Mouse (Mus musculus): ENCODE results near the gene Sec16a. TPM values are rescaled to one million over a fixed set of nuclear protein-coding genes. Genes with fewer than 3 reads are reported as not detected.
A peak's percentile ranks its signal among the peaks of the same experiment; 100 is the strongest.

The Sec16a gene
- polyA plus RNA-seq (2015; fragmentation: Nextera tagmentation; extraction: Ambion mirVana), result 8.8 and 9.6 TPM in 2 replicates

- no peaks in the 10 kb centered on the region for H3K27me3 ChIP-seq
- no peaks in the 10 kb centered on the region for H3K9me3 ChIP-seq (replicated peaks)
- peak within 1 kb of the TSS; percentile 93 for H3K4me3 ChIP-seq (replicated peaks)
- WGBS (ENCODE audit: insufficient replicate concordance), result under 1% methylated on average over 61 of the region's 61 CpGs
- ATAC-seq (ENCODE audit: insufficient read depth), result peak; percentile 89
- H3K4me2 ChIP-seq, result peak within 1 kb of the TSS; percentile 99
- peak within 1 kb of the TSS; percentile 90 for H3K27ac ChIP-seq (replicated peaks)
- H3K4me1 ChIP-seq (replicated peaks), result peaks cover 47% of the 10 kb centered on the region
- peak within 1 kb of the TSS; percentile 90 for H3K9ac ChIP-seq
- H3K36me3 ChIP-seq (replicated peaks), result peaks cover 18% of the 10 kb centered on the region
Measured at GRCm38 (mm10) chr2:26444946-26445665, at the start of gene Sec16a. TSS of gene Sec16a (minus strand) at chr2:26445216.

- Histone ChIP-seq H3K4me3 (replicated peaks) (no peak overlapping the region), H3K27ac (replicated peaks) (no peak overlapping the region), H3K9me3 (replicated peaks) (no peaks in the 10 kb centered on the region), H3K4me1 (replicated peaks) (peaks cover 56% of the 10 kb centered on the region), H3K36me3 (replicated peaks) (no peaks in the 10 kb centered on the region), H3K27me3 (no peaks in the 10 kb centered on the region), H3K4me2 (no peak overlapping the region), H3K9ac (no peak overlapping the region)
- no peak for ATAC-seq (ENCODE audit: insufficient read depth)
- 29% methylated on average over 7 of the region's 7 CpGs for WGBS (ENCODE audit: insufficient replicate concordance)
Measured at GRCm38 (mm10) chr2:26494396-26494795, 49.4 kb upstream of the Sec16a start.

DNA sequence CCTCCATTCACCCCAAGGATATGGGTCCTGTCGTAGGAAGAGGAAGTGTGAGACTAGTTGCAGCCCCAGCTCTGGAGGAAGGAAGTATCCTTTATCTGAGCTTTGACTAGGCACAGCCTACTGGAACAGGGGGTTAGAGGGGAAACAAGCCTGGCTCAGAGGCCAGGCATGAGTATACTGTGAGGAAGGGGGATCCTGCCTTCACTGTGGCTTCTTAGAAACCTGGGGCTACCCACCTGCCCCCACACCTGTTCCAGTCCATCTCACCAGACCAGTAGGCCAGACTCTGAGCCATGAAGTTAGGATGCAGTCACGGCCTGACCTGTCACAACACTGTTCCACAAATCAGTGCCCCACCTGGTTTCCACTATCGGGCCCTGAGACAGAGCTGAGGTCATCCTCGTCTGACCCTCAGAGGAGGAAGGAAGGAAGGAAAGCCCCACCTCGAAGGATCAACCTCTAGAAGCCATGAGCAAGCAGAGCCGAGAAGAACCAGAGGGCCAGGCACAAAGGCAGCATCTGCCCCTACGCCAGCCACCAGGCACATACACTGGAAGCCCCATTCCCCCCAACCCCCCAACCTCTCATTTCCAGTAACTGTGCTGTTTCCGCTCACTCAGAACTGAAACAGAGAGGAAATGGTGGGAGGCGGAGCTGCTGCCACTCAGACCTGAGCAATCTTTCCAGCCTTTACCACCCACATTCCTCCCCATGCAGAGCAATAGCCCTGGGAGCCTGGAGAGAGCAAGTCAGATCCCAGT lies 48.2 kb upstream of the Sec16a start:
- H3K9ac ChIP-seq, result no peak overlapping the region
- H3K27ac ChIP-seq (replicated peaks), result peak overlapping the region; percentile 66
- no peaks in the 10 kb centered on the region for H3K36me3 ChIP-seq (replicated peaks)
- WGBS (ENCODE audit: insufficient replicate concordance), result 15% methylated on average over 9 of the region's 9 CpGs
- 0 out of 2 replicates have a peak, but pooled peaks have one; percentile 29 for ATAC-seq (ENCODE audit: insufficient read depth)
- H3K4me2 ChIP-seq, result peak overlapping the region; percentile 30
- H3K9me3 ChIP-seq (replicated peaks), result no peaks in the 10 kb centered on the region
- peaks cover 63% of the 10 kb centered on the region for H3K4me1 ChIP-seq (replicated peaks)
- no peaks in the 10 kb centered on the region for H3K27me3 ChIP-seq
- no peak overlapping the region for H3K4me3 ChIP-seq (replicated peaks)

DNA sequence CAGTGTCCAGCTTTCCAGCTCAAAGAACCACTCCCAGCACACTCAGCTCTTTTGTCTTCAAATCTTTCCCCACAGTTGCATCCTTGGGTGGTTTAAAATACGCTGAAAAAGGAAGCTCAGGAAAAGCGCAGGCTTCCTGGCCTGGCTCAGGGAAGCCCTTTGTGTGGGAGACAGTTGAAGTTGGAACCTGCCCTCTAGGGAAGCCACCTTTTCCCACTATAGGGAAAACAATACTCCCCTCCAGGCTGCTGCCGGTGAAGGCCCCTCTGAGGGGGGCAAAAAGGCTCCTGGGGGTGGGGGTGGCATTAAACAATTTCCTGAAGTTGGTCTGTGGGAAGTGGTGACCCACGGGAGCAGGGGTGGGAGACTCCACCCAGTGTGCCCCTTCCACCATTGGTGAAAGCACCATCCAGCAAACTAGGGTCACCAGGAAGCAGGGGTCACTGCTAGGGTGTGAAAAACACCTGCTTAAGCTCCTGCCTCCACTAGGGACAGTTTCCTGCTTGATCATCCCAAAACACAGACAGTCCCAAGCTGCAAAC lies 45.8 kb upstream of the Sec16a start:
- Histone ChIP-seq H3K27ac (replicated peaks) (no peak overlapping the region; the same call in 1 of the 2 replicates), H3K9ac (no peak overlapping the region), H3K36me3 (replicated peaks) (no peaks in the 10 kb centered on the region), H3K4me1 (replicated peaks) (peaks cover 75% of the 10 kb centered on the region), H3K4me2 (no peak overlapping the region), H3K4me3 (replicated peaks) (no peak overlapping the region), H3K9me3 (replicated peaks) (no peaks in the 10 kb centered on the region), H3K27me3 (no peaks in the 10 kb centered on the region)
- WGBS (ENCODE audit: insufficient replicate concordance), result 34% methylated on average over 4 of the region's 4 CpGs
- no peak for ATAC-seq (ENCODE audit: insufficient read depth)

DNA sequence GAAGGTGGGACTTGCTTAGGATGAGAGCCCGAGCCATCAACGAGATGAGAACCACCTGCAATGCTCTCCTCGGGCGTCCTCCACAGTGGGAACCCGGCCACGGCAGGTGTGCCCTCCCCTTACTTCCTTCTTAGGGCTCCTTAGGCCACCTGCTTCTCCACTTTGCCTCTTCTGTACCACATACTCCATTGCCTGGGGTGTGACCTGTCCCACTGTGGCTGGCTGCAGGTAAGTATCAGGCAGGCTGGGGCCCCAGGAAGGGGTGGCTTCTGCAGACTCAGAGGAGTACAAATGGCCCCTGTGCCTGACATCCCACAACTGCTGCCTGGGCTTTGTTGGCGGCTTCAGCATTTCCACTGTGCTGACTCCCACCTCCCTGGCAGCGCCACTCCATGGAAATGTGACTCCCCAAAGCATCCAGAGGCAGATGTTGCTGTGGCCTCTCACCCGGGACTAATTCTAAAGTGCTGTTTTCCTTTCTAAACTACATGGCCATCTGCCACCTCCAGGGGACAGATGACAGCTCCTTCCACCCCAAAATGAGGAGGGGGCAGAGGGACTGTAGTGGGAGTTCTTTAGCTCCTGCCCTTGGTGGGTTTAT lies 43.6 kb upstream of the Sec16a start:
- Histone ChIP-seq H3K36me3 (replicated peaks) (peaks cover 9% of the 10 kb centered on the region; the same call in 1 of the 2 replicates), H3K9ac (no peak overlapping the region), H3K27me3 (no peaks in the 10 kb centered on the region), H3K27ac (replicated peaks) (no peak overlapping the region), H3K9me3 (replicated peaks) (no peaks in the 10 kb centered on the region), H3K4me1 (replicated peaks) (peaks cover 81% of the 10 kb centered on the region), H3K4me2 (no peak overlapping the region), H3K4me3 (replicated peaks) (no peak overlapping the region)
- ATAC-seq (ENCODE audit: insufficient read depth), result no peak
- WGBS (ENCODE audit: insufficient replicate concordance), result 55% methylated on average over 9 of the region's 9 CpGs

- H3K4me1 ChIP-seq (replicated peaks), result peaks cover 81% of the 10 kb centered on the region
- H3K9me3 ChIP-seq (replicated peaks), result no peaks in the 10 kb centered on the region
- WGBS (ENCODE audit: insufficient replicate concordance), result 58% methylated on average over 18 of the region's 18 CpGs
- ATAC-seq (ENCODE audit: insufficient read depth), result no peak
- no peak overlapping the region for H3K27ac ChIP-seq (replicated peaks)
- H3K36me3 ChIP-seq (replicated peaks), result peaks cover 9% of the 10 kb centered on the region; the same call in 1 of the 2 replicates
- H3K4me3 ChIP-seq (replicated peaks), result no peak overlapping the region
- H3K9ac ChIP-seq, result no peak overlapping the region
- no peaks in the 10 kb centered on the region for H3K27me3 ChIP-seq
- no peak overlapping the region for H3K4me2 ChIP-seq
Measured at GRCm38 (mm10) chr2:26487322-26488021, 42.5 kb upstream of the Sec16a start.

GRCm38 (mm10) chr2:26486835-26487321 lies 41.9 kb upstream of the Sec16a start:
- no peak overlapping the region for H3K27ac ChIP-seq (replicated peaks)
- ATAC-seq (ENCODE audit: insufficient read depth), result no peak
- H3K9me3 ChIP-seq (replicated peaks), result no peaks in the 10 kb centered on the region
- no peak overlapping the region for H3K4me3 ChIP-seq (replicated peaks)
- peaks cover 9% of the 10 kb centered on the region; the same call in 1 of the 2 replicates for H3K36me3 ChIP-seq (replicated peaks)
- no peak overlapping the region for H3K4me2 ChIP-seq
- 60% methylated on average over 3 of the region's 3 CpGs for WGBS (ENCODE audit: insufficient replicate concordance)
- H3K9ac ChIP-seq, result no peak overlapping the region
- no peaks in the 10 kb centered on the region for H3K27me3 ChIP-seq
- H3K4me1 ChIP-seq (replicated peaks), result peaks cover 81% of the 10 kb centered on the region

GRCm38 (mm10) chr2:26486264-26486810 lies 41.3 kb upstream of the Sec16a start:
- WGBS (ENCODE audit: insufficient replicate concordance), result 37% methylated on average over 5 of the region's 5 CpGs
- Histone ChIP-seq H3K27ac (replicated peaks) (no peak overlapping the region), H3K9me3 (replicated peaks) (no peaks in the 10 kb centered on the region), H3K27me3 (no peaks in the 10 kb centered on the region), H3K4me2 (no peak overlapping the region), H3K9ac (no peak overlapping the region), H3K4me1 (replicated peaks) (peaks cover 85% of the 10 kb centered on the region), H3K4me3 (replicated peaks) (no peak overlapping the region), H3K36me3 (replicated peaks) (peaks cover 9% of the 10 kb centered on the region; the same call in 1 of the 2 replicates)
- ATAC-seq (ENCODE audit: insufficient read depth), result no peak

GRCm38 (mm10) chr2:26485710-26486109 lies 40.7 kb upstream of the Sec16a start:
- no peak overlapping the region for H3K9ac ChIP-seq
- H3K27ac ChIP-seq (replicated peaks), result no peak overlapping the region
- 52% methylated on average over 7 of the region's 7 CpGs for WGBS (ENCODE audit: insufficient replicate concordance)
- peaks cover 11% of the 10 kb centered on the region; the same call in 1 of the 2 replicates for H3K36me3 ChIP-seq (replicated peaks)
- H3K27me3 ChIP-seq, result no peaks in the 10 kb centered on the region
- H3K9me3 ChIP-seq (replicated peaks), result no peaks in the 10 kb centered on the region
- H3K4me3 ChIP-seq (replicated peaks), result no peak overlapping the region
- peaks cover 81% of the 10 kb centered on the region for H3K4me1 ChIP-seq (replicated peaks)
- no peak overlapping the region for H3K4me2 ChIP-seq
- ATAC-seq (ENCODE audit: insufficient read depth), result no peak

DNA sequence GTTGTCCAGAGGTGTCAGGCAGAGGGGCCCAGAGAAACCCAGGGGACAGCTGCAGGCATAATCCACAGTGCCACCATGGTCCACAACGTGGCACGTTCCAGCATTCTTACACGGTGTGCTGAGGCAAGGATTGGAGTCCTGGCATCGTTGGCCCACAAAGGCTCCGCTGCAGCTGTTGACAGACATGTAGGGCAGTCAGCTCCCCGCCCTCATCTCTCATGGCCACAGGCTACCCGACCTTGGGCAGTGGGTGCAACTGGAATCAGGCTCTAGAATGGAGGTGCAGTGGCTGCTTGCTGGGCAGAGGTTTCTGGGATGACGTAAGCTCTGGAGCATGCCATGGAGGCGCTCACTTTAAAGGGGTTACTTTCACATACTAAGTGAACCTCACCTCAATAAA lies 40.3 kb upstream of the Sec16a start:
- Histone ChIP-seq H3K27ac (replicated peaks) (no peak overlapping the region), H3K9ac (no peak overlapping the region), H3K4me1 (replicated peaks) (peaks cover 81% of the 10 kb centered on the region), H3K4me2 (no peak overlapping the region), H3K4me3 (replicated peaks) (no peak overlapping the region), H3K27me3 (no peaks in the 10 kb centered on the region), H3K36me3 (replicated peaks) (peaks cover 13% of the 10 kb centered on the region; the same call in 1 of the 2 replicates), H3K9me3 (replicated peaks) (no peaks in the 10 kb centered on the region)
- WGBS (ENCODE audit: insufficient replicate concordance), result 69% methylated on average over 9 of the region's 9 CpGs
- no peak for ATAC-seq (ENCODE audit: insufficient read depth)

Data from liver, embryonic 15.5 days (tissue).